Mouse (Mus musculus) frontal cortex, postnatal 36 days (tissue): ENCODE results near the gene Crtc2.
A peak's percentile ranks its signal among the peaks of the same experiment; 100 is the strongest.
"Not testable (repeated sequence)": the region's sequence is repeated elsewhere in the genome, so short reads cannot be mapped to it uniquely, and the experiment has no call there.

Source experiments
- DNase-seq, 2 experiments: peaks; one replicate each; pipeline ENCODE4 v3.0.0; 2022; ENCODE audit warnings: low spot score in 2 of 2

Crtc2 gene

GRCm38 (mm10) chr3:90266901-90267775 is 13.2 kb downstream of the Crtc2 start:
- DNase-seq, result no peak

- DNase-seq, result no peak
Observed at GRCm38 (mm10) chr3:90268190-90268589, 14.2 kb downstream of the Crtc2 start.

GRCm38 (mm10) chr3:90268971-90269370 is 15.0 kb downstream of the Crtc2 start:
- no peak for DNase-seq

- no peak for DNase-seq
Observed at GRCm38 (mm10) chr3:90270784-90271183, 16.8 kb downstream of the Crtc2 start.

- no peak for DNase-seq
Observed at GRCm38 (mm10) chr3:90272170-90272569, 18.2 kb downstream of the Crtc2 start.

GRCm38 (mm10) chr3:90273855-90274254 is 19.9 kb downstream of the Crtc2 start:
- DNase-seq, result no peak

GRCm38 (mm10) chr3:90275286-90275685 is 21.3 kb downstream of the Crtc2 start:
- no peak for DNase-seq

- DNase-seq, result no peak
Observed at GRCm38 (mm10) chr3:90276858-90277257, 22.9 kb downstream of the Crtc2 start.

GRCm38 (mm10) chr3:90277793-90278192 is 23.8 kb downstream of the Crtc2 start:
- DNase-seq, result no peak

GRCm38 (mm10) chr3:90278211-90278610 is 24.2 kb downstream of the Crtc2 start:
- no peak for DNase-seq

GRCm38 (mm10) chr3:90279216-90279615 is 25.3 kb downstream of the Crtc2 start:
- DNase-seq, result no peak

- DNase-seq, result no peak
Observed at GRCm38 (mm10) chr3:90279743-90280142, 25.8 kb downstream of the Crtc2 start.

- no peak for DNase-seq
Observed at GRCm38 (mm10) chr3:90280708-90281107, 26.7 kb downstream of the Crtc2 start.

- no peak for DNase-seq
Observed at GRCm38 (mm10) chr3:90284150-90284549, 30.2 kb downstream of the Crtc2 start.

- not testable (repeated sequence) for DNase-seq
Observed at GRCm38 (mm10) chr3:90289403-90289802, 35.4 kb downstream of the Crtc2 start.

GRCm38 (mm10) chr3:90290602-90291001 is 36.6 kb downstream of the Crtc2 start:
- no peak for DNase-seq

GRCm38 (mm10) chr3:90291982-90292344 is 38.0 kb downstream of the Crtc2 start:
- DNase-seq, result no peak

- peak; percentile 99 to 100 for DNase-seq
Observed at GRCm38 (mm10) chr3:90292345-90293275, 38.6 kb downstream of the Crtc2 start, which contains the start of gene Gatad2b. TSS of gene Gatad2b (plus strand) at chr3:90293178.

GRCm38 (mm10) chr3:90293352-90294063 is 39.5 kb downstream of the Crtc2 start:
- DNase-seq, result peak; percentile 19 to 28

- DNase-seq, result no peak
Observed at GRCm38 (mm10) chr3:90294064-90294440, 40.1 kb downstream of the Crtc2 start.

GRCm38 (mm10) chr3:90294651-90295050 is 40.7 kb downstream of the Crtc2 start:
- no peak for DNase-seq

- DNase-seq, result no peak
Observed at GRCm38 (mm10) chr3:90305801-90306200, 51.8 kb downstream of the Crtc2 start.
